Mouse (Mus musculus): Measurements from ENCODE around the gene Nusap1. TPM values are rescaled to one million over a fixed set of nuclear protein-coding genes. Genes with fewer than 3 reads are reported as not detected.
"Not testable (repeated sequence)": the region's sequence is repeated elsewhere in the genome, so short reads cannot be mapped to it uniquely, and the experiment has no call there.

The Nusap1 gene
- polyA plus RNA-seq, 2 experiments = 37.8 to 51.9 TPM

- Histone ChIP-seq H3K4me3 (replicated peaks; ENCODE audit: low read length) (no peak overlapping the region), H3K9me3 (ENCODE audit: control insufficient read depth, low read length) (no peaks in the 10 kb centered on the region), H3K27me3 (ENCODE audit: control insufficient read depth, insufficient read depth, low read length) (no peaks in the 10 kb centered on the region), H3K4me1 (ENCODE audit: control insufficient read depth, insufficient read depth, low read length) (peaks cover 12% of the 10 kb centered on the region), H3K4me2 (replicated peaks; ENCODE audit: low read depth, low read length, severe bottlenecking) (no peak overlapping the region), H3K36me3 (ENCODE audit: control insufficient read depth, insufficient read depth, low read length) (peaks cover 50% of the 10 kb centered on the region), H3K9ac (ENCODE audit: low read depth, low read length, severe bottlenecking) (no peak overlapping the region), H3K27ac (replicated peaks; ENCODE audit: low read depth, low read length) (no peak overlapping the region)
- 87% methylated on average over 8 of the region's 8 CpGs for WGBS
- ATAC-seq (ENCODE audit: low FRiP score, low read depth) (no peak), DNase-seq (ENCODE audit: low spot score) (no peak)
- no peak for TF ChIP-seq POLR2A (IDR thresholded peaks at IDR 0.05; ENCODE audit: borderline replicate concordance, extremely low read depth, insufficient read depth, insufficient read length)
These were observed 21.2 kb upstream of the Nusap1 start for GRCm38 (mm10) chr2:119596781-119597330.

- no peak for ATAC-seq (ENCODE audit: low FRiP score, low read depth)
- Histone ChIP-seq H3K9ac (ENCODE audit: low read depth, low read length, severe bottlenecking) (no peak overlapping the region), H3K27me3 (ENCODE audit: control insufficient read depth, insufficient read depth, low read length) (no peaks in the 10 kb centered on the region), H3K27ac (replicated peaks; ENCODE audit: low read depth, low read length) (no peak overlapping the region), H3K4me1 (ENCODE audit: control insufficient read depth, insufficient read depth, low read length) (no peaks in the 10 kb centered on the region), H3K4me2 (replicated peaks; ENCODE audit: low read depth, low read length, severe bottlenecking) (no peak overlapping the region), H3K4me3 (replicated peaks; ENCODE audit: low read length) (no peak overlapping the region), H3K9me3 (ENCODE audit: control insufficient read depth, low read length) (no peaks in the 10 kb centered on the region), H3K36me3 (ENCODE audit: control insufficient read depth, insufficient read depth, low read length) (peaks cover 83% of the 10 kb centered on the region)
- no peak for TF ChIP-seq POLR2A (IDR thresholded peaks at IDR 0.05; ENCODE audit: borderline replicate concordance, extremely low read depth, insufficient read depth, insufficient read length)
- DNase-seq (ENCODE audit: low spot score) = no peak
- 82% methylated on average over 4 of the region's 4 CpGs for WGBS
These were observed 17.1 kb upstream of the Nusap1 start for GRCm38 (mm10) chr2:119601027-119601426.

- WGBS = 49% methylated on average over 3 of the region's 3 CpGs
- H3K27ac ChIP-seq (replicated peaks; ENCODE audit: low read depth, low read length); H3K27me3 ChIP-seq (ENCODE audit: control insufficient read depth, insufficient read depth, low read length); H3K4me2 ChIP-seq (replicated peaks; ENCODE audit: low read depth, low read length, severe bottlenecking); ATAC-seq (ENCODE audit: low FRiP score, low read depth); H3K9me3 ChIP-seq (ENCODE audit: control insufficient read depth, low read length); DNase-seq (ENCODE audit: low spot score); H3K9ac ChIP-seq (ENCODE audit: low read depth, low read length, severe bottlenecking); H3K4me1 ChIP-seq (ENCODE audit: control insufficient read depth, insufficient read depth, low read length); H3K4me3 ChIP-seq (replicated peaks; ENCODE audit: low read length): not testable (repeated sequence)
- peaks cover 78% of the 10 kb centered on the region for H3K36me3 ChIP-seq (ENCODE audit: control insufficient read depth, insufficient read depth, low read length)
These were observed 16.5 kb upstream of the Nusap1 start for GRCm38 (mm10) chr2:119601575-119601974.

- no peak for DNase-seq (ENCODE audit: low spot score)
- no peaks in the 10 kb centered on the region for H3K9me3 ChIP-seq (ENCODE audit: control insufficient read depth, low read length)
- 76% methylated on average over 1 of the region's 1 CpGs for WGBS
- no peak for TF ChIP-seq POLR2A (IDR thresholded peaks at IDR 0.05; ENCODE audit: borderline replicate concordance, extremely low read depth, insufficient read depth, insufficient read length)
- peaks cover 74% of the 10 kb centered on the region for H3K36me3 ChIP-seq (ENCODE audit: control insufficient read depth, insufficient read depth, low read length)
- no peak for ATAC-seq (ENCODE audit: low FRiP score, low read depth)
- no peaks in the 10 kb centered on the region for H3K4me1 ChIP-seq (ENCODE audit: control insufficient read depth, insufficient read depth, low read length)
- H3K9ac ChIP-seq (ENCODE audit: low read depth, low read length, severe bottlenecking) = no peak overlapping the region
- H3K27ac ChIP-seq (replicated peaks; ENCODE audit: low read depth, low read length) = no peak overlapping the region
- H3K4me2 ChIP-seq (replicated peaks; ENCODE audit: low read depth, low read length, severe bottlenecking) = no peak overlapping the region
- no peaks in the 10 kb centered on the region for H3K27me3 ChIP-seq (ENCODE audit: control insufficient read depth, insufficient read depth, low read length)
- no peak overlapping the region for H3K4me3 ChIP-seq (replicated peaks; ENCODE audit: low read length)
These were observed 15.6 kb upstream of the Nusap1 start for GRCm38 (mm10) chr2:119602488-119602887.

GRCm38 (mm10) chr2:119603909-119604308 is 14.2 kb upstream of the Nusap1 start:
- 77% methylated on average over 2 of the region's 2 CpGs for WGBS

More at GRCm38 (mm10) chr2:119603909-119604308, 14.2 kb upstream of the Nusap1 start:
- no peak for TF ChIP-seq POLR2A (IDR thresholded peaks at IDR 0.05; ENCODE audit: borderline replicate concordance, extremely low read depth, insufficient read depth, insufficient read length)
- Histone ChIP-seq H3K36me3 (ENCODE audit: control insufficient read depth, insufficient read depth, low read length) (peaks cover 78% of the 10 kb centered on the region), H3K9me3 (ENCODE audit: control insufficient read depth, low read length) (no peaks in the 10 kb centered on the region), H3K9ac (ENCODE audit: low read depth, low read length, severe bottlenecking) (no peak overlapping the region), H3K4me3 (replicated peaks; ENCODE audit: low read length) (no peak overlapping the region), H3K4me1 (ENCODE audit: control insufficient read depth, insufficient read depth, low read length) (no peaks in the 10 kb centered on the region), H3K27ac (replicated peaks; ENCODE audit: low read depth, low read length) (no peak overlapping the region), H3K4me2 (replicated peaks; ENCODE audit: low read depth, low read length, severe bottlenecking) (no peak overlapping the region), H3K27me3 (ENCODE audit: control insufficient read depth, insufficient read depth, low read length) (no peaks in the 10 kb centered on the region)
- DNase-seq (ENCODE audit: low spot score) = no peak
- ATAC-seq (ENCODE audit: low FRiP score, low read depth) = no peak

Measured in limb, embryonic 14.5 days (tissue).